Mouse (Mus musculus): ENCODE measurements around the gene Uaca. TPM values are rescaled to one million over a fixed set of nuclear protein-coding genes. Genes with fewer than 3 reads are reported as not detected.
"Not testable (repeated sequence)": the region's sequence is repeated elsewhere in the genome, so short reads cannot be mapped to it uniquely, and the experiment has no call there.

Uaca gene
- total and polyA plus RNA-seq, 3 experiments = 10.6 to 53.5 (median 42.7) TPM

DNA sequence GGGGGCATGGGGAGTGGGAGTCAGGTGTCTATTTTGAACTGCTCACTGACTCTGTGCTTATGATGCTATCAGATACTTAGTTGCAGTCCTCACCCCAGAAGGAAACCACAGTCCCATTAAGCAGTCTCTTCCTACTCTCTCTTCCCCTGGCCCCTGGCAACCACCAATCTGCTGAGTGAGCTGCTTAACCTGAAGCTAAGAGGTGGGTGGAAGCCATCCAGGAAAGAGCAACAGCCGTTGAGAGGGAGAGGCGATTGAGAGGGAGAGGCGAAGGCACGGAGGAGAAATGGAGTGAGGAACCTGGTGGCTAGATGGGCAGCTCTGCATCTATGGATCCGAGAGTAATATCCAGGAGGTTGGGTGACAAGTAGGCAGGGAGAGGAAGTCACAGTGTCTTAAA, 13.7 kb downstream of the Uaca start:
- WGBS = 51% methylated on average over 5 of the region's 5 CpGs
- H3K27me3 ChIP-seq (ENCODE audit: control insufficient read depth, insufficient read depth, low read length) = no peaks in the 10 kb centered on the region
- no peak for DNase-seq
- no peak overlapping the region for H3K4me3 ChIP-seq
- no peak overlapping the region for H3K9ac ChIP-seq (ENCODE audit: low read depth, low read length)
- TF ChIP-seq CTCF (IDR thresholded peaks at IDR 0.05) = no peak
- no peak for TF ChIP-seq EP300 (IDR thresholded peaks at IDR 0.05; ENCODE audit: insufficient read depth, low read depth, low read length)
- TF ChIP-seq POLR2A (IDR thresholded peaks at IDR 0.05; ENCODE audit: insufficient read depth, low read depth, low read length) = no peak
- peaks cover 2% of the 10 kb centered on the region for H3K4me1 ChIP-seq (ENCODE audit: control insufficient read depth, insufficient read depth, low read length)
- intact Hi-C loops (cut with DNase I) = no loop called here
- peaks cover 11% of the 10 kb centered on the region; the same call in 1 of the 2 replicates for H3K79me2 ChIP-seq (replicated peaks; ENCODE audit: control insufficient read depth, insufficient read depth, low read length)
- no peak overlapping the region for H3K27ac ChIP-seq
- H3K36me3 ChIP-seq (ENCODE audit: control insufficient read depth, insufficient read depth, low read length) = no peaks in the 10 kb centered on the region

DNA sequence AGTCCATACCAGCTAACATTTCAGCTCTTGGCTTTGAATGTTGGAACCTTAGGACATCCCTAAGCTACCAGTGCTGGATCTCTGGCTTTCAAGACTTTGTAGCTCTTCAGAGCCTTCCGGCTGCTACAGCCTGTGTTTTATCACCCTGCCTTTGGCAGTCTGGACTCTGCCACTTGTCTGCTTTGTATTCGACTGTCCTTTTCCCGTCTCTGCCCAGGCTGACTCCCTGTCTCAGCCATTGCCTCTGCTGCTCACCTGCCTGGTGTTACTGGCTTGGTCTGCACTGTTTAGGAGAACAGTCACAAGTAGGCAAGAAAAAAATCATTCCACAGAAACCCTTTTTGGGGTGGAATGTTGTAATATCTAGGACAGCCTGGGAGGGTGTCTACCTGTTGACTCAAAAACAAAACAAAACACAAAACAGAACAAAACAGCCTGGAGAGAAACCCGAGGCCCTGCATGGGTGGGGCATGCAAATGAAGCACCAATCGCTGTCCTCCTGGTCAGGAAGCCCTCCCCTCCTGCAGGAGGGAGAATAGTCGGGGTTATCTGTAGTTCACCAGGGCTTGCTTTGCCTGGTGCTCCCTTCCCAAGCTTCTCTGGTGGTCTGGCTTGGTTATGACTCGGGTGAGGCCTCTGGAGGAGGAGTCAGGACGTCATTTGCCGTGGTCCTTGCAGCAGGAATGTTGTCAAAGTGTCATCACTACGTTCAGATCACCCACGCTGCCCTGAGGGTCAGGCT, 19.0 kb downstream of the Uaca start:
- WGBS = 6% methylated on average over 11 of the region's 11 CpGs

GRCm38 (mm10) chr9:60815502-60815901, 21.2 kb downstream of the Uaca start:
- intact Hi-C loops (cut with DNase I) = no loop called here
- no peaks in the 10 kb centered on the region for H3K27me3 ChIP-seq (ENCODE audit: control insufficient read depth, insufficient read depth, low read length)
- H3K36me3 ChIP-seq (ENCODE audit: control insufficient read depth, insufficient read depth, low read length) = no peaks in the 10 kb centered on the region; the same call in 1 of the 2 replicates
- no peak overlapping the region for H3K9ac ChIP-seq (ENCODE audit: low read depth, low read length)
- peaks cover 4% of the 10 kb centered on the region for H3K79me2 ChIP-seq (replicated peaks; ENCODE audit: control insufficient read depth, insufficient read depth, low read length)
- 76% methylated on average over 8 of the region's 8 CpGs for WGBS
- TF ChIP-seq CTCF (IDR thresholded peaks at IDR 0.05) (no peak), EP300 (IDR thresholded peaks at IDR 0.05; ENCODE audit: insufficient read depth, low read depth, low read length) (no peak), POLR2A (IDR thresholded peaks at IDR 0.05; ENCODE audit: insufficient read depth, low read depth, low read length) (no peak)
- H3K27ac ChIP-seq = no peak overlapping the region
- peaks cover 14% of the 10 kb centered on the region for H3K4me1 ChIP-seq (ENCODE audit: control insufficient read depth, insufficient read depth, low read length)
- no peak for DNase-seq
- no peak overlapping the region for H3K4me3 ChIP-seq

More for the DNA sequence above, 19.0 kb downstream of the Uaca start:
- DNase-seq = peak; percentile 54 to 67
- H3K36me3 ChIP-seq (ENCODE audit: control insufficient read depth, insufficient read depth, low read length) = no peaks in the 10 kb centered on the region
- H3K4me3 ChIP-seq = peak overlapping the region; percentile 36
- intact Hi-C loops (cut with DNase I) = loop anchor here (2.0 kb wide), 1 partner anchor 17 kb away; no protein-coding TSS in a partner anchor
- peaks cover 13% of the 10 kb centered on the region for H3K4me1 ChIP-seq (ENCODE audit: control insufficient read depth, insufficient read depth, low read length)
- peak overlapping the region; percentile 19 for H3K9ac ChIP-seq (ENCODE audit: low read depth, low read length)
- H3K27me3 ChIP-seq (ENCODE audit: control insufficient read depth, insufficient read depth, low read length) = no peaks in the 10 kb centered on the region
- H3K79me2 ChIP-seq (replicated peaks; ENCODE audit: control insufficient read depth, insufficient read depth, low read length) = peaks cover 8% of the 10 kb centered on the region; the same call in 1 of the 2 replicates
- peak overlapping the region; percentile 64 for H3K27ac ChIP-seq
- TF ChIP-seq CTCF (IDR thresholded peaks at IDR 0.05) (no peak), EP300 (IDR thresholded peaks at IDR 0.05; ENCODE audit: insufficient read depth, low read depth, low read length) (no peak), POLR2A (IDR thresholded peaks at IDR 0.05; ENCODE audit: insufficient read depth, low read depth, low read length) (no peak)

DNA sequence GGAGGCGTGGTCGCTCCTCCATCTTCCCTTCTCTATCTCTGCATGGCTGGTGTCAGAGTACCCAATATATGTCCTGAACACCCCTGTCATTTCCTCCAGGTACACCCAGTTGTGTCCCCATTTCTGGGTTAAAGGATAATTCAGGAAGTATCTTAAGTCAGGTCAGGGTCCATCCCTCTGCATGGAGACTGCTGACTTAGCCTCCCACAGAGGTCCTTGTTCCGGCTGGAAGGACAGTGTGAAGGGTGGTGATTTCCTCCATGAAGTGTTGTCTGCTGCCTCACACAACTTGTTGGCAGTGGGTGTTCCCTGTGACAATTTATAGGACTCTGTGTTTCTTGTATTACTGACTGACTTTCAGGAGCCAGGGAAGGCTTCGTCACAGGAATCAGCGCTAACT, 23.2 kb downstream of the Uaca start:
- TF ChIP-seq CTCF (IDR thresholded peaks at IDR 0.05) (no peak), EP300 (IDR thresholded peaks at IDR 0.05; ENCODE audit: insufficient read depth, low read depth, low read length) (no peak), POLR2A (IDR thresholded peaks at IDR 0.05; ENCODE audit: insufficient read depth, low read depth, low read length) (no peak)
- H3K36me3 ChIP-seq (ENCODE audit: control insufficient read depth, insufficient read depth, low read length) = no peaks in the 10 kb centered on the region; the same call in 1 of the 2 replicates
- peaks cover 14% of the 10 kb centered on the region for H3K4me1 ChIP-seq (ENCODE audit: control insufficient read depth, insufficient read depth, low read length)
- 57% methylated on average over 5 of the region's 5 CpGs for WGBS
- DNase-seq = no peak
- H3K27me3 ChIP-seq (ENCODE audit: control insufficient read depth, insufficient read depth, low read length) = no peaks in the 10 kb centered on the region
- H3K27ac ChIP-seq = peak overlapping the region; percentile 27
- peaks cover 4% of the 10 kb centered on the region for H3K79me2 ChIP-seq (replicated peaks; ENCODE audit: control insufficient read depth, insufficient read depth, low read length)
- intact Hi-C loops (cut with DNase I) = no loop called here
- H3K9ac ChIP-seq (ENCODE audit: low read depth, low read length) = no peak overlapping the region
- H3K4me3 ChIP-seq = no peak overlapping the region

DNA sequence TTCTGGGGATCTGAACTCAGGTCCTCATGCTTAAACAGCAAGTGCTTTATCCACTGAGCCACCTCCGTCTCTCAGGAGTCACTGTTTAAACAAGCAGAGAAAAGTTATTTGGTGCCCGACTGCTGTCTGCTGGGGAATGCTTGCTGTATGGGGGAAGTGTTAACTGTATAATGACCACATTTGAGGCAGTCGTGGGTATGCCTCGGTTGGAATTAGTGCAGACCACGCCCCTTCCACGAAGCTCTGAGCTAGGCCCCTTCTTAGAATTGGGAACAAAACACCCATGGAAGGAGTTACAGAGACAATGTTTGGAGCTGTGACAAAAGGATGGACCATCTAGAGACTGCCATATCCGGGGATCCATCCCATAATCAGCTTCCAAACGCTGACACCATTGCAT, 24.2 kb downstream of the Uaca start:
- H3K27ac ChIP-seq; H3K9ac ChIP-seq (ENCODE audit: low read depth, low read length); DNase-seq; H3K36me3 ChIP-seq (ENCODE audit: control insufficient read depth, insufficient read depth, low read length); H3K27me3 ChIP-seq (ENCODE audit: control insufficient read depth, insufficient read depth, low read length); H3K79me2 ChIP-seq (replicated peaks; ENCODE audit: control insufficient read depth, insufficient read depth, low read length); H3K4me3 ChIP-seq: not testable (repeated sequence)
- intact Hi-C loops (cut with DNase I) = loop anchor here (2.0 kb wide), 1 partner anchor 60 kb away; no protein-coding TSS in a partner anchor
- peaks cover 12% of the 10 kb centered on the region for H3K4me1 ChIP-seq (ENCODE audit: control insufficient read depth, insufficient read depth, low read length)
- 50% methylated on average over 8 of the region's 8 CpGs for WGBS

DNA sequence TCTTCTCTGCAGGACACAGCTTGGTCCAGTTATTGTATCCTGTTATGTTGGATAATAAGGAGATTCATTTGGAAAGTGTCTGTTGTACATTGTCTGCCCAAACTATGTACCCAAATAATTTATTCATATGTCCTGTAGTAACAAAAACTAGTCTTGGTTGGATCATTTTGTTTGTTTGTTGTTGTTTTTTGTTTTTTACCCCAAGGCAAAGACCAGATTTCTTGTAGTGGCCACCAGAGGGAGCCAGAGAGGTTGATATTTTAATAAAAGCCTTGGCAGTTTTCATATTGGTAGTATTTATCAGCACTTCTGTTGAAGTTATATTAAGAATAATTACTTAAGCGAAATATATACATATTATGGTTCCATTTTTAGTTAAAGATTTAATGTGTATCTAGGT, 25.0 kb downstream of the Uaca start:
- Histone ChIP-seq H3K4me3 (no peak overlapping the region), H3K36me3 (ENCODE audit: control insufficient read depth, insufficient read depth, low read length) (no peaks in the 10 kb centered on the region; the same call in 1 of the 2 replicates), H3K79me2 (replicated peaks; ENCODE audit: control insufficient read depth, insufficient read depth, low read length) (peaks cover 6% of the 10 kb centered on the region), H3K27ac (no peak overlapping the region), H3K9ac (ENCODE audit: low read depth, low read length) (no peak overlapping the region), H3K4me1 (ENCODE audit: control insufficient read depth, insufficient read depth, low read length) (peaks cover 9% of the 10 kb centered on the region), H3K27me3 (ENCODE audit: control insufficient read depth, insufficient read depth, low read length) (no peaks in the 10 kb centered on the region)
- 6% methylated on average over 1 of the region's 1 CpGs for WGBS
- DNase-seq = no peak
- intact Hi-C loops (cut with DNase I) = loop anchor here (1.0 to 2.0 kb wide), 2 partner anchors 39 to 61 kb away; no protein-coding TSS in a partner anchor
- TF ChIP-seq POLR2A (IDR thresholded peaks at IDR 0.05; ENCODE audit: insufficient read depth, low read depth, low read length) (no peak), CTCF (IDR thresholded peaks at IDR 0.05) (peak; percentile 89), EP300 (IDR thresholded peaks at IDR 0.05; ENCODE audit: insufficient read depth, low read depth, low read length) (no peak)

Measured in heart, adult 2 months (tissue).